Mouse (Mus musculus): ENCODE results near the gene Timp2.

DNA sequence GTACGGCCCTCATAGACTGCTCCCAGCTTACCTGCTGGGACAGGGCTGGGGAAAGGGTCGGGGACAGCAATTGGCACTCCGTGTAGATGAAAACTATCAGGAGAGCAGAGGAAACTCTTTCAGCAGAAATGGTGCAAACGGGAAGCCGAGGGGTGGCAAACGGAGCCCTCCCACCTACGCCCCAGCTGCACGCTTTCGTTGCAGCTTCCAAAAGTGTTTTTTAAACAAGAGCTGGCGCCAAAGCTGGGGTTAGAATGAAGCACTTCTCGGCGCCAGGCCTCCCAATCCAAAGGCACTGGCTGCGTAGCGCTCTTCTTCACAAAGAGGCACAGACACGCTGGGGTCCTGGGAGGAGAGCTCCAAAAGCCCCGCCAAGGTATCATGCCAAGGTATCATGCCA is 24.8 kb downstream of the Timp2 start:
- TF ChIP-seq ZNF384 (IDR thresholded peaks at IDR 0.05; ENCODE audit: low read depth, low read length) (no peak), HCFC1 (IDR thresholded peaks at IDR 0.05; ENCODE audit: borderline replicate concordance, insufficient read depth, low read length) (no peak), ZC3H11A (IDR thresholded peaks at IDR 0.05; ENCODE audit: borderline replicate concordance, low read depth, low read length) (no peak)
